Mouse (Mus musculus): Measurements from ENCODE around the gene P4htm.
"Not testable (repeated sequence)": the region's sequence is repeated elsewhere in the genome, so short reads cannot be mapped to it uniquely, and the experiment has no call there.

Gene P4htm

DNA sequence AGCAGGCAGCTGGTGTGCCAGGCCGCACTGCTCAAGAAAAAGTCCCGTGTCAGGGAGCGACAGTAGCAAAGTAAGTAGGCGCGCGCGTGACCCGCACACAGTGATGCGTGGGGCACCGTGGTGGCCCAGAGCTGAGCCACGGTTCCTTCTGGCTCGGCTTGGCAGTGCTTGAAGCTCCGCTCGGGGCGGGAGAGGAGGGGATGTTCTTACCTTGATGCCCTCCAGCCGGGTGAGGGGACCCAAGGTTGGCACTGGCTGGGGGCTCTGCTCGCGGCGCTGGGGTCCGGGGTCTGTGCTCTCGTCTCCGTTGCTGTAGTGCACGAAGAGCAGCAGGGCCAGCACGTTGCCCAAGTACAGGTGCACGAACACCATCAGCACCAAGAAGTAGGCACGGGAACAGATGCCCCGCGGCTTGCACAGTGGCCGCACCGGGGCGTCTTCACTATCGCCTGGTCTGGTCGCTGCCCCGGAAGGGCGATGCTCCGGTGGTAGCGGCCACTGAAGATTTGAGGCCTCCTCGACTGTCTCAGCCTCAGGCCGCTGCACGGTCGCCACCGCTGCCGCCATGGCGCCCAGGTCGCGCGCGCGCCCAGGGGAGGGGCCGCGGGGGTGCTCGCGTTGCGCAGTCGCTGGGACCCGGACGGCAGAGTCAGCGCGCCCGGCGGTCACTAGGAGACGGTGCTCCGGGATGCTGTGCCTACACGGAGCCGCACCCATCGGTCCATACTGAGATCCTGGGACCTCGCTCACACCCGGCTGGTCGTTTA, at the start of gene P4htm:
Gene P4htm (minus strand): TSS at position 670 of the 767 bp plus-strand sequence.
- peak; percentile 86 for DNase-seq

DNA sequence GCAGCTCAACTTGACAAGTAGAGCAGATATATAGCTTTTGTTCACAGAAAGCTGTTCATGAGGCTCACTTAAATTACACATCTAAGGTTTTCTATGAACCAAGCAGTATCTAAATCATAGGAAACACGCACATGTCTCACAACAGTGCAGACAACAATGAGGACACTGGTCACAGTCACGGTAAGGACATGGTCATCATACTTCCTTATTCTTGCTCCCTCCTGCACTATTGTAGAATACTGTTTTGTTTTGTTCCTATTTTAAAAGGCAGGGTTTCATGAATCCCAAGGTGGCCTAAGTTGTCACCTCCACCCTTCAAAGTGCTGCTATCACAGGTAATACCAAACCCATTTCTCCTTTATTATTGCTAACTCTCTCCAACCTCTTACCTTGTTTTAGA, 42.4 kb upstream of the P4htm start:
- DNase-seq: no peak

DNA sequence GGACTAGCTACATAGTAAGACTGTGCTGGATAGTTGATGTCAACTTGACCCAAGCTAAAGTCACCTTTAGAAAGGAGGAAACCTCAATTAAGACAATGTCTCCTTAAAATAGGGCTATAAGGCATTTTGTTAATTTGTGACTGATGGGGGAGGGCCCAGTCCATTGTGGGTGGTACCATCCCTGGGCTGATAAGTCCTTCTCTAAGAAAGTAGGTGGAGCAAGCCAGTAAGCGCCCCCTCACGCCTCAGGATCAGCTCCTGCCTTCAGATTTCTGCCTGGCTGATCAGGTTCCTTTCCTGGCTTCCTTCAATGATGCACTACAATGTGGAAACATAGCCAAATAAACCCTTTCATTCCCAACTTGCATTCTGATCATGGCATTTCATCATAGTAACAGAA, 37.9 kb upstream of the P4htm start:
- no peak for DNase-seq

DNA sequence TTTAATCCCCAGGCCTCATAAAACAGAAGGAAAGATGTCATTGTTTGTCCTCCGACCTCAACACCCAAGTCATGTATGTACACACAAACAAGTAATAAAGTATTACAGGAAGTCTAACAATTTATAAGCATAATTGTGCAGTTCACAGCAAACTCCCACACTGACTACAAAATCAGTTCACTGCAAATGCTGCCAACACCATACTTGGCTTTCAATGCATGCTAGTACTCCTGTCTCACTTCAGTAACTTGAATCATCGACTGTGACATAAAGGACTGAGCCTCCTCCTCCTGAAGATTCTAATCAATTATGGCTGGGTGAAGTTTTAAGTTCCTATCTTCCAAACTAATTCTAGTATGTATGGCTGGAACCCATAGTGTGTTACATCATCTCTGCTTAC, 36.4 kb upstream of the P4htm start:
- no peak for DNase-seq

DNA sequence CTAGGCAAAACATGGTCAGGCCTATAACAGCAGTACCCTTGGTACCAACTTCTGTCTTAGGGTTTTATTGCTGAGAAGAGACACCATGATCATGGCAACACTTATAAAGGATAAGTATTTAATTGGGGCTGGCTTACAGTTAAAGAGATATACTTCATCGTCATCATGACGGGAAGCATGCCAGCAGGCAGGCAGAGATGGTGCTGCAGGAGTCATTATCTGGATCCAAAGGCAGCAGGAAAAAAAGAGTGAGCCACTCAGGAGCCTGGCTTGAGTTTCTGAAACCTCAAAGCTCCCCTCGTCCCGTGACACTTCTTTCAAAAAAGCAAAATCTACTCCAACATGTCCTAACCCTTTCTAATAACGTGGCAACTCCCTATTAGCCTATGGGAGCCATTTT, 34.9 kb upstream of the P4htm start:
- no peak for DNase-seq

DNA sequence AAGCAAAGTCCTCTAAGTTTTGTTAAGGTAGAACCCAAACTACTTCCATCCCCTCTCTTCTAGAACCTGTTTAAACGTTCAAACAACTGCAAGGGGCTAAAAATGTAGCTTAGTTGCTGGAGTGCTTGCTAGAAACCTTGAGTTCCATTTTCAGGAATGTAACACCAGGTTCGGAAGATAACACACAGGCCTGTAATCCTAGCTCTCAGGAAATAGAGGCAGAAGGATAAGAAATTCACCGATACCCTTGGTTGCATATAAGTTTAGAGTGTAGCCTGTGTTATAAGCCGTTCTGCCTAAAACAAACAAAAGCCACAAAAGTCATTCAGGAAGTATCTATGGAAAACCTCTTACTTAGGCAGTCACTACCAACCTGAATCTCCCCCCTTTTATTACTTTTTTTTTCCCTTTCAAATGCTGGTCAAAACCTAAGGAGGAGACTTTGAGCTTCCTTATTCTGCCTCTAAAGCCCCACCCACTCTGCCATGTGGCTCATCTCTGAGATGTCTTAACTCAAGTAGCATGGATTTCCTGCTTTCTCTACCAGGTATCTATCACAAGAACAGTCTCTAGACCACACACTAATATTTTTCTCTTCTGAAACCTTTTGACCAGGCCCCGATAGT, 34.3 kb upstream of the P4htm start:
- no peak for DNase-seq

DNA sequence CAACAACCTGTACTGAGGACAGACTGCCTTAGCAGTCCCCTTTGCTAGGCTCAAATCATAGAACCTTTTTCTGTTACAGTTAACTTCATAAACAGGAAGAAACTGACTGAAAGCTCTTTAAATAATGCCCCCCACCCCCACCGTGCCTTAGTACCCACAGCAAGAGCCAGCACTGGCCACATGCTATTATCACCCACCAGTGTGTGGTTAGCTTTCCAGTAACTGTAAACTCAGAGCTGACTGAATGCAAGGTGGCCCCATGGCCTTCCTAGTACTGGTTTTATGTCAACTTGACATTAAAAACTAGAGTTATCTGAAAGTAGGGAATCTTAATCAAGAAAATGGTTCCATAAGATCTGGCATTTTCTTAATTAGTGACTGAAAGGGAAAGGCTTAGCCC, 33.2 kb upstream of the P4htm start:
- DNase-seq: no peak

DNA sequence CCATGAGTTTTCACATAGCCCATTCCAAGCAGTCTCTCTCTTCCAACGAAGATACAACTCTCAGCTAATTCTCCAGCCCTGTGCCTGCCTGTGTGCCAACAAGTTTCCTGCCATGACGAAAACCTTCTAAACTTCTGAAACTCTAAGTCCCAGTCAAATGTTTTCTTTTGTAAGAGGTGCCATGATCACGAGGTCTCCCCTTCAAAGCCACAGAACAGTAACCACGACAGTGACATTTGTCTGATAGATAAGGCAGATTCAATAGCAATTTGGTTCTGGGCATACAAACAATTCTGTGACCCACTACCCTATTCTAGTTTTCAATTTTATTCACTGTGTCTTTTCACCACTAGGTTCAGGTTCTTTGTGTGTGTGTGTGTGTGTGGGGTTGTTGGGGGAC, 30.7 kb upstream of the P4htm start:
- DNase-seq: no peak

DNA sequence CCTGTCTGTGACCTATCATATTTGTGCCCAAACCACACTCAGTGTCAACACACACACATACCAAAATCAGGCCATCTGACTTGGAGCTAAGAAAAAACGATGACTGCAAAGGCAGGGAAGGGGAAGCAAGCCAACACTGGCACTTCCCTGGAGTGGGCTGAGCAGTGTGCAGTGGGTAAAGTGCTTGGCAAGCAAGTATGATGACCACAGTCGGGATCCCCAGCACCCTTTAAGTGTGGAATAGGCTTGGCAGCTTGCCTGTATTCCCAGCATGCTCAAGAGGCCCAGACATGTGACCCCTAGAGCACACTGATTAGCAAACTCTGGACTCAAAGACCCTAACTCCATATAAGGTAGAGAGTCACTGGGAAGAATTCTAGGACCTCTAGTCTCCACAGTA, 29.0 kb upstream of the P4htm start:
- DNase-seq: no peak

DNA sequence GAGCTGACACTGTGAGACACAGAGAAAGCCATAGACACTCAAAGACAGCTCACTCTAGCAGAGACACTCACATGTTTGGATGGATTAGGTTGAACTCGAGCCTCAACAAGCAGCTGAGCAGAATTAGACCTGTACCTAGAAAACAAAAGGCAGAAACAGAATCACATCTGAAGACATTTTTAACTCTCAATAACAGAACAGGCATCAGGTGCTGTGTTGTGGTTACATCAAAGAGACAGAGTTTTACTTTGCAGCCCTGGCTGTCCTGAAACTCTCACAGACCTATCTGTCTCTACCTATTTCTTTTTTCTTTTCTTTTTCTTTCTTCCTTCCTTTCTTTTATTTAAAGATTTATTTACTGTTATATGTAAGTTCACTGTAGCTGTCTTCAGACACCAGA, 19.8 kb upstream of the P4htm start:
- no peak for DNase-seq

DNA sequence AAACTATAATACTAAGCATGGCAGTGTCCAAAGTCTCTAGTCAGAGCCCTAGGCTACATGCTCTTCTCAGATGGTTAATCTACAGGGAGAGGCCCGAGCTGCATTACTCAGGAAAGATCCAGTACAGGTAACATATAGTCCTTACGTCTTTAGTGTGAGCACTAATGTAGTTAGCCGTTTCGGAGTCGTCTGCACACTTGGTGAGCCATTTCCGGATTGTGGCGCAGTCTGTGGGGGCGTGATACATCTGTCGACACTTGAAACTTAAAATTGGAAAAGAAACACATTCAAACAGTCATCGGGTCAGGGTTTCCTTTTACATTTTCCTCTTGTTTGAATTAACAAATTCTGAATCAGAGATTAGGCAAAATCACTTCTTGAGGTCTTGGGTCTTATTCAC, 14.0 kb upstream of the P4htm start:
- DNase-seq: no peak

DNA sequence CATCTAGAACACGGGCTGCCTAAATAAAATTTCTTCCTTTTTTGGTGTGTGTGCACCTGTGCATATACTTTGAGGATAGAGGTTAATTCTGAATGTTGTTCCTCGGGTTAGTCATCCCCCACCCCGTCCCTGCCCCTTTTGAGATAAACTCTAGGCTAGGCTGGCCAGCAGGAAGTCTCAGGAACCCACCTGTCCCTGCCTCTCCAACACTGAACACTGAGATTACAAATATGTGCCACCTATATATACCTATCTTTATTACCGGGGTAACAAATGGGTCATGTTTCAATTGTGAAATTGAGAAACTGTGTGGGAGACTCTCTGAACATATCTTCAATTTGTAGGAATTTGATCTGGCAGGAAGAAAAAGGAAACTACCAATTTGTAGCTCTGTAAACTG, 11.4 kb upstream of the P4htm start:
- no peak for DNase-seq

DNA sequence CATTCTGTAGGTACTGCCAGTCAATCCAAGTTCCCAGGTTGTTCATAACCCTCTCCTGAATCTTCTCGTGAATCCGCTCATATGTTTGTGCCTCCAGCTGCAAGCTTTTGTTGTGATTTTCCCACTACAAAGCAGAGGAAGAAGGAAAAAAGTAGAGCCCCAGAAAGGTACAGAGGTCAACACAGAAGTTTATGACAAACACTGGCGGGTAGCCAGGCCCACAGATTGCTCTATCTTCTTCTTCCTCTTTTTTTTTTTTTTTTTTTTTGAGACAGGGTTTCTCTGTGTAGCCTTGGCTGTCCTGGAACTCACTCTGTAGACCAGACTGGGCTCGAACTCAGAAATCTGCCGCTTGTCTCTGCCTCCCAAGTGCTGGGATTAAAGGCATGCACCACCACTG, 10.5 kb upstream of the P4htm start:
- DNase-seq: not testable (repeated sequence)

DNA sequence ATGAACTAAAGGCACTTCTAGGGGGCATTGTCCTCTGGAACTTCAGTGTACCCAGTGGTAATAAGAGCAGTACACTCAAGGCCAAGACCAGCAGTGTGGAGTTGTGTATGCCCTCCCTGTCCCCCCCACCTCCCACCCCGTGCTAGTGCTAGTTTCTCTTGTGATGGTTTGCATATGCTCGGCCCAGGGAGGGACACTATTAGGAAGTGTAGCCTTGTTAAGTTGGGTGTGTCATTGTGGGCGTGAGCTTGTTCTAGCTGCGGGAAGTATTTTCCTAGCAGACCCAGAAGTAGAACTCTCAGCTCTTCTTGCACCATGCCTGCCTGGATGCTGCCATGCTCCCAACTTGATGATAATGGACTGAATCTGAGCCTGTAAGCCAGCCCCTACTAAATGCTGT, 4.5 kb upstream of the P4htm start:
- DNase-seq: no peak

DNA sequence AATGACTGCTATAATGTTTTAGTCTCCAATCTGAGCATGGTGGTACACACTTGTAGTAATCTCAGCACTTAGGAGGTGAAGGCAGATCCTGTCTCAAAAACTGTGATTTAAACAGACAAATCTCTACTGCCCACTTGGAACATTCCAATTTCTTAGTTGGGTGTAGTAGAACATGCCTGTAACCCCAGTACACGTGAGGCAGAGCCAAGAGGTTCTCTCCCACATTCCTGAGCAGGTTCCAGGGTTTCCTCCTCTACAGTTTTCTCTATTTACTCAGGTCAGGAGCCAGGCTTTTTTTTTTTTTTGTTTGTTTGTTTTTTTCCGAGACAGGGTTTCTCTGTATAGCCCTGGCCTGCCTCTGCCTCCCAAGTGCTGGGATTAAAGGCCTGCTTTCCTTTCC, 2.5 kb upstream of the P4htm start:
- DNase-seq: no peak

DNA sequence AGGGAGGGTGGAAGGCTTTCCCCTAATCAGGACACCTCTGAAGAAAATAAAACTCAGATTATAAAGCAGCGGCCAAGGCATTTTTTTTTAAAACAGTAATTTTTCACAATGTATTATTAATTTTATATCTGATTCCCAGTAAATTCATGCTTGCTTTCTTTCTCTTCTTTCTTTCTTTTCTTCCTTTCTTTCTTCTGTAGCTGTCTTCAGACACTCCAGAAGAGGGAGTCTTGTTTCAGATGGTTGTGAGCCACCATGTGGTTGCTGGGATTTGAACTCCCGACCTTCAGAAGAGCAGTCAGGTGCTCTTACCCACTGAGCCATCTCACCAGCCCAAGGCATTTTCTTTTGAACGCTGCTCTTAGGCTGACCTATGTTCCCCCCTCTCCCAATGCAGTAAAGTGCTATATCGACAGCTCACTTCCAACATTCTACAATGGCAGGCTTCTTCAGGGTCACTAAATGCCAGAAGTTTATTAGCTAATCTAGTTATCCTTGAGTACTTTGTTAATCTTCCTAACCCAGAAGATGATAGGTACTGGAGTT, 1.6 kb upstream of the P4htm start:
- DNase-seq: peak; percentile 94

DNA sequence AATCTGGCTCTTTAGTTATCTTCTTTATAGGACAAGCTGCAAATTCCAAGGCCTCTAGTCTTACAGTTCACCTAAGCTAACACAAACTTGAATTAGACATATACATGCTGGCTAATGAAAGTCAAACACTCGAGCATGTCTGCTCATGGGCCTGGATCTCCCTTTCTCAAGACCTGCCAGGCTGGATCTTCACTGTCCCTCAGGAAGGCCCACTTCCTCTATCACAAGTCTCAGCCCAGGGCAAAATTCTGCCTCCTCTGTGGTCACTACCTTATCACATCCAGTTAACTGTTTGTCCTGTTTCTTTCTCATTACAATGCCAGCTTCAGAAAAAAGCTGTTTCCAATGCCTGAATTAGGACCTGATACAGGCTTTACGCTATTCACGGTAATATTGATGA, 3.1 kb downstream of the P4htm start:
- DNase-seq: no peak

DNA sequence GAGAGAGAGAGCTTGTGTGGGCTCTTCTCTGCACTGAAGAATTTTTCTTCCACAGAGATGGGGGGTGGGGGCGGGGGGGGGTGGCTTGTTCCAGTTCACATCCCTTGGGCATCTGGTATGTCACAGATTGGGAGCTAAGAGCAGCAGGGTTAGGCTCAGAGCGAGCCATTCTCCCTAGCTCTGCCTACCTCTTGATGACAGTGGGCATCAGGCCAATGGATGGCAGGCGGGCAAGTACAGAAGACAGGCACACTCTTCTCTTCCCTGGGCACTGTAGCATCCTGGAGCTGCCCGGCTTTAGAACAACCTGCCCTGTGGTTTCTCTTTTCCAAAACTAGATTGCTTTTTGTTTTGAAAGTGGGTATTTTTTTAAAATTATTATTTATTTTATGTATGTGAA, 6.0 kb downstream of the P4htm start:
- DNase-seq: no peak

DNA sequence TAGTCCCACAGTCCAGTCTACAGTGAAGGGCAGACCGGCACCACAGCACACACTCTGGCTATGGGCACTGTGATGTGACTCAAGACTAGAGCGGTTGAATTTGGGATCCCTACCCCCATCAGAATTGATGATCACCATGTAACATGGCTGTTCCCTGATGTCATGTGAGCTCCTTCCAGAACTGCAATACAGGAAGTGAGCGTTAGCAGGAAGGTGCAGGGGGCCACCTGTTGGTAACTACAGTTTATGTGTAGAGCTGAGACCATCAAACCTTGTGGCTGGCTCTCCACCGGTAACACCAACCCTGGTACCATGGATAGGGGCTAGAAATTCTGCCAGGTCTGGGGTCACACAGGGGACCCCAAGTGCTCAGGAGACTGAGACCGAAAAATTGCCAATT, 8.2 kb downstream of the P4htm start:
- peak; percentile 49 for DNase-seq

DNA sequence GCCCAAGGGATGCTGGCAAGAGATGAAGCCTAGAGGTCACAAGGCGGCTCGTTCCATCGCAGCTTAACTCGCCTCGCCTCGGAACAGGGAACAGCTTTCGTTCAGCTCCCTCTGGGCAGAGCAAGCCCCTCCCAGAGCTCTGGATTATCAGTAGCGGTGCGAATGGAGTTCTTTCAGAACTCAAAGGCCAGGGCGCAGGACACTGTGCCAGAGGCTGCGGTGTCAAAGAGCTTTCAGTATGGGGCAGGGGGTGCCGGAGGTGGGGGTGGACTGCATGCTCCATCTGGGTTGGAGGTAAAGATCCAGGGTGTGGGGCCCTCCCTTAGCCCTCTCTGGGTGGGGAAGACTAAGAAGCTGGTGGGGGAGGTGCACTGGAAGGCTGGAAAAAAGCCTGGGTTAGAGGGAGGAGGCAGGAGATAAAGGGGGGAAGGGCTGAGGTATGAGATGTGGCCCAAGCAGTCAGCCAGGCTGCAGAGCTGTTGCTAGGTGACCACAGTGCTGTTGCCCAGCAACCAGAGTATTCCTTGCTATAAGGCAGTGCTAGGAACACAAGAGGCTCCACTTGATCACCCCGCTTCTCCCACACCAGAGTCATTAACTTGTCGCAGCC, 9.8 kb downstream of the P4htm start:
- peak; percentile 95 for DNase-seq

DNA sequence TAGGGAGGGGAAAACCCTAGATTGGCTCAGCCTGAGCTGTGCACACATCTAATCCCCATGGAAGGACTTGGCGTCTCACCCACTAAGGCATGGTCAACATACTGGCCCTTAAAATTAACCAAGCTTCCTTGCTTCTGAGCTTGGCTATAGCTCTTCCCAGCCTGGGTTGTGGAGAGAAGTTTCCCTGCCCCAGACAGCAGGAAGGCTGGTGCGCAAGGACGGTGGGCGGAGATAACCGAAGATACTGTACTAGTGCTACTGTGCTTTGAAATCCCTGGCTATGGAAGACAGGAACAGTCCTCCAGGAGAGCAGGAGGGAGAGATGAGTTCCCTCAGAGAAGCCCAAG, 18.1 kb downstream of the P4htm start:
- DNase-seq: no peak

DNA sequence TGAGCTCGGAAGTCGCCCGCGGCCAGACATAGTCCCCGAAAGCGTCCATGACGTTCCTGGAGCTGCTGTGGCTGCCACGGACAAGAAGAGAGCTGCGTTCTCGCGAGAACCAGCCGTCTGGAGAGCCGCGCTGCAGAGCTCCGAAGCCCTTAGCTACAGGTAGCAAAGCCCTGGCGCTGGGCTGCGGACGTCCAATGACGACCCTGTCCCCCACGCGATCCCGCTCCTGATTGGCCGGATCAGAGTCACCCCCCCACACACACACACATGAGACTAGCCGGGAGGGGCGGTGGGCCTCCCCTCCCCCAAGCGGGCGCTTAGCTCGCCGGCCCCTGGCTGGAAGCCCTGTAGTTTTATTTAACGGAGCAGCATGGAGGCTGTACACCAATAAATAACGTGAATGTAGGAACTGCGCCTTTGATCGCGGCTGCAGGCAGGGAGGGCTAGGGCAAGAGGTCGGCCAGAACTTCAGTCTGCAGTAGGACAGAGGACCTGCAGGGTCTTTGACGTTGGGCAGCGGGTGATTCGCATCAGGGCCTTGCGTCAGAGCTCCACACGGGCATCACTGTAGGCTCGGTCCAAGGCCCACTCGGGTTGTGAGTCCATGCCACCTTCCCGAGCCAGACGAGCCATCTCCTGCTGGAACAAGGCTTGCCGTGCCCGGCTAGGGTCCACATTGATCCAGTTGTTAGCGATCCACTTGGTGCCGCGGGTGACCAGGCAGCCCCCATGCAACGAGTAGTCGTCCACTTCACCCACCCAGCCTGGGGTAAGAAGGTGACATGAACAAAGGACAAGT, 18.7 kb downstream of the P4htm start, which contains the start of gene Wdr6:
Gene Wdr6 (minus strand): TSS at position 195 of the 799 bp plus-strand sequence.
- DNase-seq: peak; percentile 99

DNA sequence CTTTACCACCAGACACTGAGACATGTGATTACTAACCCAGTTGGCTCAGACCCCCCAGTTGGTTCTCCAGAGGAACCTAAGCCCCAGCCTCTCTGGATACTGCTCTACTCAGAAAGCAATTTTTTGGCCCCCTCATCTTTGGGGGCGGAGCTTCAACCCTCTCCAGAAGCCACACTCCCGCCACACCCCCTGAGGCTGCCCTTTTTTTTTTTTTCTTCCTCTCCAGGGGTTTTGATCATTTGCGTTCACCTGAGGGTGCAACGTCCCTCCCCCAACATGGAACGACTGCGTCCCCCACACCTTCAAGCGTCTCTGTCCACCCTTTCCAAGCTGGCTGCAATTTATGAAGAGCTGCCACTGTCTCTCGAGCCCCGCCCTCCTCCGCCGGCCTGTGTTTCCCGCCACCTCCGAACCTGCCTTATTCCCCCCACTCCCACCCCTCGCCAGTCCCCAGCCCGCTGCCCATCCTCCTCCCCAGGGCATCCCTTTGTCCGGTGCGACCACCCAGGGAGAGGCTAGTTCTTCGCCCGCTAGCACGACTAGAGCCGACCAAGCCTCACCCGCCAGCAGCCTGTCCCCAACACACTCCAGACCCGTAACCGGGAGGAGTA, 19.4 kb downstream of the P4htm start:
- DNase-seq: peak; percentile 71

Data from embryo, embryonic 11 days (tissue).